Mouse (Mus musculus) kidney, adult 11 months (tissue): ENCODE measurements around the gene Amigo3.
A peak's percentile ranks its signal among the peaks of the same experiment; 100 is the strongest.

Experiments used
- DNase-seq: peaks from one replicate; pipeline ENCODE4 v3.0.0; 2022

Gene Amigo3

DNA sequence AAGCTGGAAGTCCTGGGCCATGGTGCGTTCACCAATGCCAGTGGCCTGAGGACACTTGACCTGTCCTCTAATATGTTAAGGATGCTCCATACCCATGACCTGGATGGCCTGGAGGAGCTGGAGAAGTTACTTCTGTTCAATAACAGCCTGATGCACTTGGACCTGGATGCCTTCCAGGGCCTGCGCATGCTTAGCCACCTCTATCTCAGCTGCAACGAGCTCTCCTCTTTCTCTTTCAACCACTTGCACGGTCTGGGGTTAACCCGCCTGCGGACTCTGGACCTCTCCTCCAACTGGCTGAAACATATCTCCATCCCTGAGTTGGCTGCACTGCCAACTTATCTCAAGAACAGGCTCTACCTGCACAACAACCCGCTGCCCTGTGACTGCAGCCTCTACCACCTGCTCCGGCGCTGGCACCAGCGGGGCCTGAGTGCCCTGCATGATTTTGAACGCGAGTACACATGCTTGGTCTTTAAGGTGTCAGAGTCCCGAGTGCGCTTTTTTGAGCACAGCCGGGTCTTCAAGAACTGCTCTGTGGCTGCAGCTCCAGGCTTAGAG is 786 bp downstream of the Amigo3 start:
- DNase-seq: no peak

DNA sequence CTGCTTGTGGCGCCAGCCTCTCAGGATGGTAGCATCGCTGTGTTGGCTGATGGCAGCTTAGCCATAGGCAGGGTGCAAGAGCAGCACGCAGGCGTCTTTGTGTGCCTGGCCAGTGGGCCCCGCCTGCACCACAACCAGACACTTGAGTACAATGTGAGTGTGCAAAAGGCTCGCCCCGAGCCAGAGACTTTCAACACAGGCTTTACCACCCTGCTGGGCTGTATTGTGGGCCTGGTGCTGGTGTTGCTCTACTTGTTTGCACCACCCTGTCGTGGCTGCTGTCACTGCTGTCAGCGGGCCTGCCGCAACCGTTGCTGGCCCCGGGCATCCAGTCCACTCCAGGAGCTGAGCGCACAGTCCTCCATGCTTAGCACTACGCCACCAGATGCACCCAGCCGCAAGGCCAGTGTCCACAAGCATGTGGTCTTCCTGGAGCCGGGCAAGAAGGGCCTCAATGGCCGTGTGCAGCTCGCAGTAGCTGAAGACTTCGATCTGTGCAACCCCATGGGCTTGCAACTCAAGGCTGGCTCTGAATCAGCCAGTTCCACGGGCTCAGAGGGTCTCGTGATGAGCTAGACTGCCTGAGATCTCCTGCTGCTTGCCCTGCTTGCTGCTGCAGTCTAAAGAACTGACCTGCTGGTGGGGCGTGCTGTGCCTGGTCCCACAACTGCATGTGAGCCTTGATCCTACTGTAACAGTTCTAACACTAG is 1.5 kb downstream of the Amigo3 start:
- no peak for DNase-seq

DNA sequence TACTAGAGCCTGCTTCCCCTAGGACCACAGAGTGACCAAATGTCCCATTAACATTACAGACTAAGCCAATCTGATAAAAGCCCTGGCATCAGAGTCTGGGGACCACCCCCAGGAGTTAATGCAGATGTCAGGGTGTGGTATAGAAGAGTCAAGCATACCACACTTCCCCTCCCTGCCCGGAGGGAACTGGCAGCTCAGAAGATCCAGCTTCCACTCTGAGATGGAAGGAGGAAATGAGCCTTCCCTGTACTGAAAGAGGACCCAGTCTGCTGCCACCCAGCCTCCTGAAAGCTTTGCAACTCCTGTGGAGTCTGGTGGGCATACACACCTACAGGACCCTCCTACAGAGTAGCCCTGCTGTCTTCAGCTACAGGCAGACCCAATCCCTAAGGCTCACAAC is 2.1 kb downstream of the Amigo3 start:
- DNase-seq: no peak

DNA sequence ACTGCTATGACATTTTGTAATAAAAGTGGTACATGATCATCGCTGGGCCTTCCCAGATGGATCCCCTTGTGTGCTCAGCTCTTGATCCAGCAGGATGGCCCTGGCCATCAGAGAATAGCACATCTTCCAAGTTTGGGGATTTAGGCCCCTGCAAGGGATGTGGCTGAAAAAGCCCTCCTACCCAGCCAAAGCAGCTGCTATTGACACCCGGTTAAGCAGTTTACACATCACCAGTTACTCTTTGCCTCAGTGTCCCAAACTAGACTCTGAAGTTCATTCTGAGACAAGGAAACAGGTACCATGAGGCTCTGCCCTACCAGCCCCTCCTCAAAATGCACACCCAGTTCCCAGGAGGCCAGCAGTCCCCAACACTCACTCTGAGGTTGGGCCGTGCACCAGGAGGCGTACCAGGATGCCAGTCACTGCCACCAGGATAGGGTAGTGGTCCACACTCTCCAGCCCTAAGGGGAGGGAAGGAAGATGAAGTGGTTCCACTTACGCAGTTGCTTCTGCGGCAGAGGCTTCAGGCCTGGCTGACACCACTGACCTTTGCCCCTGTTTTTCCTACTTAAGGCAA is 2.8 kb downstream of the Amigo3 start:
- no peak for DNase-seq

DNA sequence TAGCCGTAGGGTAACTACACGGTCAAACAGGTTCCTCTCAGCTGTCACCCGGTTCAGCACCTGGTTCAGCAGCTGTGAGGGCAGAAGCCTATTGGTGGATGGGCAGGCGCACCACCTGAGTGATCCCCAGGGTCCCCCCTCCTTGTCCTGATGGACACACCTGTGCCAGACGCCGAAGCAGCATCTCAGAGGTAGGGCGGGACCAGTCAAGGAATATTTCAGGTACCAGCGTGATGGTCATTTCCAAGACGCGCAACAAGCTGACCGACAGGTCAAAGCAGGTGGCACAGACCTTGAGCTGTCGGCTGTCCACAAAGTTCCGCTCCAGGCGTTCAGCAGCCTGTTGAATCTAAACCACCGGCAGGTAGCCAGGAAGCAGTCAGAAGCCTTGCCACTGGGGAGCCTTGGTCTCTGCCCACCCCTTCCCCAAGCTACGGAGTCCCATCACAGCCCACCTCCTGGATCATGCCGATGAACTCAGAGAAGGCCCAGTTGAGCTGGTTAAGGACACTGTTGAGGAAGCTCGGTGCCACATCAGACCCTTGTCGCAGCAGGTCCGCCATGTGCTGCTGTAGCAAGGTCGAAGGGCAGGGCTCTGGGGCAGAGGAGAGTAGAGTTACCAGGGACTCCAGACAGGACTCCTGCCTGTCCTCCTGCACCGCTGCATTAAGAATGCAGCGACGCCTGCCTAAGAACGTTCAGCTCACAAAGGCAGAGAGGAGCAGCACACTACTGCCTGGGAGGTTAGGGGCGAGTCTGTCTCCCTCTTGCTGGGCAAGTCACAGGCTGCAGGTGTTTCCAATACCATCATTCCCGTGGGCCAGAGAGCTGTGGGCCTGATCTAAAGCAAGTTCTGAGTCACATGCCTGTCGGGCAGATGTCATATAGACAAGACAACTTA is 3.7 kb downstream of the Amigo3 start:
- DNase-seq: no peak

DNA sequence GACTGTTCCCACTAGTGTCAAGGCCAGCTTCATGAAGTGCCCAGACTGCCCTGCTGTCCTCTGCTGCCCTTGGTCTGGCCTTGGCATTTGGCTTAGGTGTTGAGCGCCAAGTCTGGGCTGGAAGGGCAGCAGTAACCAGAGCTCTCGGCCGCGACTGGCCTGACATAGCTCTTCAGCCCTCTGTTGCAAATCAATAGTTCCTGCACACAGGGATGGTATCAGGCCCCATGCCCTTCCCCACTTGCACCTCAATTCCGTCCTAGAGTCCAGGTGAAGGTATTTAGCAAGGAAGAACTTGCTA is 4.3 kb downstream of the Amigo3 start:
- no peak for DNase-seq

DNA sequence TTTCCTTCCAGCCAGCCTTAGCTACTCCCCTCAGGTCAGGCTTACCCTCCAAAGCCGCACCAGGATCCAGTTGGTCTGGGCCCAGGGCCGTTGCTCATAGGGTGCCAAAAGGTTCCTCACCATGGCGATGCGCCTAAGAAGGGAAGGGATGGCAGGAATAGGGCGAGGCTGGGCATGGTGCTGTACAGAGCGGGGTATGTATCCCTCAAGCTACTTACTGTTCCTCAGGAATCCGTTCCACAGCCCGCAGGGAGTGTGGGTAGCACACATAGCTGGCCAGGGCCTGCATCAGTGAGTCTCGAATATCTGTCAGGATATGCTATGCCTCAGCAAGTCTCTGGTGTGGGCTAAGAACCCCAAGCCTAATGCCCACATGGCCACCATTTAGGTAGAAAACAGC is 5.3 kb downstream of the Amigo3 start:
- no peak for DNase-seq

DNA sequence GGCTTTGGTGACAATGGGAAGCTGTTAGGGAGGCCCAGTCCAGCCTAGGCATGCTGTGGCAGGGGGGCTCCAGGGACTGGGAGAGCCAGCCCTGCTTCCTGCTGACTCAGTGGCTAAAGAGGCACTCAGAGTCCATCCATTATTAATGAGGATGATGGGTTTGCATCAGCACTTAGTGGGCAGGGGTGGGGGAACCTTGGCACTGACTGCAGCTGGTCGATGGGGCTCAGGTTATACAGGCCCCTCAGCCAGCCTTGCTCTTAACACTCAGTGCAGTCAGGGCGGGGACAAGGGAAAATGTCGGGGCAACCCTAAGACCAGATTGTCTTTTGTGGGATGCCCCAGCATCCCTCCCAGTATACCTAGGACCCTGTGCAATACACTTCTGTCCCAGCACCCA is 9.2 kb downstream of the Amigo3 start:
- DNase-seq: no peak

DNA sequence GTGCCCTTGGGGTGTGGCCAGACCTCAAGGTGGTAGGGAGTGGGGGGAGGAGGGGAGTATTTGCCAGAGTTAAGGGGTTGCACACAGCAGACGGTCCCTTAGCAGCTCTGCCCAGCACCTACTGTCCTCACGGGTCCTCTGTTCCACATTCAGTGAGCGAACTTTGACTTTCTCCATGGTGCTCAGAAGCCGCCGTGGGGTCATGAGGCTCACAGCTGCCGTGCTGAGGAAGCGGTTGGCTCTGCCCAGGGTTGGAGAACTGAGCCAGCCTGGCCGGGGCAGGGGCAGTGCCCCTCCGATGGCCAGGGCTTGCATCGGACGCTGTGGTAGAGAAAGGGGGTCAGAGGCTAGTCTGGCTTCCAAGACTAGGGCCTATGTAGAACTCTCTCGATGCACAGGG is 10.4 kb downstream of the Amigo3 start:
- no peak for DNase-seq

DNA sequence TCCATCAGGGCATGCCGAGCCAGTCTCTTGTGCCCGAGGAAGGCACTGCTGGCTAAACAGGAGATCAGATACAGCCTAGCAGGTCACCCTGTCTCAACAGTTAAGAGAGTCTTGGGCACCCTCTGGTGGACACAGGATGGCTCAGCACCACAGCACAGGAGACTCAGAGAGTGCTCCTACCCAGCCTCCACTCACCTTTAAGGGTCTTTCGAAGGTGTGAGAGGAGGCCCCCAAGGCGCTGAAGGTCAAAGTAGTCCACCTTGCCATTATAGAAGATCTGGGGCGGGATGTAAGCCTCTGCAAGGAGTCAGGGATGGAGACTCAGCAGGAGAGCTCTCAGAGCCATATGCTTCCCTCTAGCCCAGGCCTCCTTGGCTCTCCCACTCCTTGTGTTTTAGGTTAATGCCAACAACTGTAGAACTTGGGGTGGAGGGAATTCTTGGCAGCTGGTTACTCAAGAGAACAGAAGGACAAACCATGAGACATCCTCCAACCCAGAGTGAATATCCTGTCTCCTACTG is 12.6 kb downstream of the Amigo3 start:
- no peak for DNase-seq

DNA sequence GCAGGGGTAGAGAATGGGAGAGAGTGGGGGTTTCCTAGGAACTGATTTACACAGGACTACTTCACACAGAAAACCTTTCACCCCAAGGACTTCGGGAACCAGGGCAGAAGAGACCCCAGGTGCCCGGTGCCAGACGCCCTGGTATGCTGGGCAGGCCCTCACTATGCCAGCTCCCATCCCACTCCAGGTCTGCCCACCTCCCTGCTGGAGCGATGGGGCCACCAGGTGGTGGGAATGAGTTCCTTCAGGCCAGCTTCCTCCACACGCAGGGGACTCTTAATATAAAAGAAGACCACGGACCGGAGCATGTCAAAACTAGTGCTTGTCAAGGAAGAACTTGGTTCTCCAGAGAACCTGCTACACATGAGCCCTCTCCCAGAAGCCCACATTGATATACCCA is 14.2 kb downstream of the Amigo3 start:
- DNase-seq: no peak

DNA sequence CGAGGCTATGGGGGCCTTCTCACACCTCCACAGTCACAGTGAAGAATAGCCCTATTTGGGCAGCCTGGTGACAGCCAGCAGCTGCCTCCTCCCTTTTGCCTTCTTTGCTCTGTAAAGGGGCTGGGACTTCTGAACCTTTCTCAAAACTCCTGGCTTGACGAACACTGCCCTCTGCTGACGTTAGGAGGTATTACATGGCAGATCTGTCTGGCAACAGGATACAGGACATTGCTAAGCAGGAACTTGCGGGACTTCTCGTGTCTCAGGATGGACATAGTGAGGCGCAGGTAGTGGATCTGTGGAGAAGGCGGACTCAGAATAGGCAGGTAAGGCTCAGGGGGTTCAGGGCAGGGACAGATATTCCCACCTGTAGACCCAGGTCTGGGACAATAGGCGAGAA is 14.9 kb downstream of the Amigo3 start:
- peak; percentile 73 for DNase-seq

DNA sequence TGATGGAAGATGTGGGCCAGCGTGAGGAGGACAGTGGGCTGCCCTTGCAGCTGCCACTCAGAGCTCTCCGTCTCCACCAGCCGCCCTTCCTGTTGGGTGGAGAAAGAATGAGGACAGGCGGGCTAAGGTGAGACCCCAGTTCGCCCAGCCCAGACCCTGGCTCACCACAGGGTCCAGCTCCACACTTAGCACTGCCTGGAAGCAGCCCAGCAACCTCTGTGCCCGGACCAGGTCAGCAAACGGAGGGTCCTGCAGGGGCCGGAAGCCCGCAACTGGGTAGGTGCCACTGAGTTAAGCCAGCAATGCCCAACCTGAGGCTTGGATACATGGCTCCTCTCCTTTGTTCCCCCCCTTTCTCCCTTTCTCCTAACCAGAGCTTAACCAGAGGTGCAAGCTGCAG is 16.0 kb downstream of the Amigo3 start:
- no peak for DNase-seq

DNA sequence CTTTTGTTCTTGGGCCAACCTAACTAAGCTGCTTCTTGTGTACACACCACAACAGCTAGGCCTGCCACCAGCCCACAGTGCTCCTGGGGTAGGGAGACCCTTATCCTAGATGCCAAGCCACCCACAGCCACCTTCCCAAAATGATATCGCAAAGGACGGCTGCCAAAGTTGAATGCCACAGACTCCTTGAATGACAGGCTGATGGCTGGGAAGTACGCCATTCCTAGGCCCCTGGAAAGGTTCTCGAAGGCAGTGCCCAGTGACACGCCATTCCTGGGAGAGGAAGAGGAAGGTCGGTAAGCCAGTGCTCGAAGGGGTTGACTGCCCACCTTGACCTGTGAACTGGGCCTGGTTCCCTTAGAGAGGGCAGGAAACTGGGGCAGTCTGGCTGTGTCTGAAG is 16.6 kb downstream of the Amigo3 start:
- no peak for DNase-seq

DNA sequence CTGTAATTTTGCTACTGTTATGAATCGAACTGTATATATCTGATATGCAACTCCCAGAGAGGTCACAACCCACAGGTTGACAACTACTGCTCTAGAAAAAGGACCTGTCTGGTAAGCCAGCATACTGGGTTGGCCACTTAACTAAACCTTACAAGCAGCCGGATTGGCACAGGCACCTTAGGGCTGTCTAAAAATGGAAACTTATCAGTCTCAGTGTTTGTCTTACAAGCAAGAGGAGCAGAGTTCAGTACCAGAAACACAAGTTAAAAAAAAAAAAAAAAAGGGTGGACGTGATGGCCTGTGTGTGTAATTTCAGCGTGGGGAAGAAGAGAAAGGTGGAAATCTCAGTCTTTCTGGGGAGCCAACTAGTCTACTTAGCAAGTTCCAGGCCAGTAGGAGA is 18.8 kb downstream of the Amigo3 start:
- DNase-seq: no peak

DNA sequence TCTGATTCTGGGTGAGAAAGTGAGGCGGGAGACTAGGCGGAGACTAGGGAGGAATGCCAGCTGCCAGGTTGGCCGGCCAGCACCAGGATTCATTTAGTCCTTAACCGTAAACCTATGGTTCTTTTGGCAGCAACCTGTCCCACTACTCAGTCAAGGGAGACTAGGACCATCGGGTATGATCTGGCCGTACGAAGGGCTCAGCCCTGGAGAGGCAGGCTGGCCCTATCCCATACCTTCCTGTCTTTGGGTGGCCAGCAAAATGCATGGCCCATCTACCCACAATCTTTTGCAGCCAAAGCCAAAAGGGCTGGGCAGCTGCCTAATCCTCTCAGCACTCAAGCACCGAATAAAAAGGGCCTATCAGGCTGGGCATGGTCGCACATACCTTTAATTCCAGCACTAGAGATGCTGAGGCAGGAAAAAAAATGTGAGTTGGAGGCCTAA is 19.5 kb downstream of the Amigo3 start:
- no peak for DNase-seq

DNA sequence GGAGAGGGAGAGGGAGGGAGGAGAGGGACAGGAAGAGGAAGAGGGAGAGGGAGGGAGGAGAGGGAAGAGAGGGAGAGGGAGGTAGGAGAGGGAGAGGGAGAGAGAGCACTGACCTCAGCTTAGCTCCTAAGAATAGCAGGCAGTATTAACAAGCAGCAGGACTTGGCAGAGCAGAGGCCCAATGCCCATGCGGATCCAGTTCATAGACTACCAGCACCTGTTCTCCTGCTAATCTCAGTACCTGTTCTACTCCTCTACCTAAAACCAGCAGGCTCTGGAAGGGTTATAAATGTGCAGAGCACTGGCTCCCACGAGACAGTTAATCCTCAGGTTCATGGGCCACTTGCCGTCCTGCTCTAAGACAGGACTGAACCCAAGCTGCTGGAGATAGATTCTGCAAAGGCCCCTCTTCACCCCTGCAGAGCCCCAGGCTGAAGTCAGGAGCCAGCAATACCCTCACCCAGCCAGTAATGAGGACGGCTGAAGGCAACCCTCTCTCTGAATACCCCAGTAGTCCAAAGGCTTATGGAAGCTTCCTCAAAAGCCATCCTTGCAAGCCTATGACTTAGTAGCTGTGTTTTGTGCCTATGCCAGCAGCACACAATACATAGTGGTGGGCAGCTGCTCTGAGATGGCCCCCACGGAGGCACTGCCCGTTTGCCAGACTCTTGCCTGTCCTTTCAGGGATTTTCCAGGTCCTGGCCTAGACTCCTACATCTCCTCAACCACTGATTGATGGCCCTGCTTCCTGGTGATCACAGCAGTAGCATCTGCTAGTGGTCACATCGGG is 20.4 kb downstream of the Amigo3 start:
- DNase-seq: peak; percentile 25

DNA sequence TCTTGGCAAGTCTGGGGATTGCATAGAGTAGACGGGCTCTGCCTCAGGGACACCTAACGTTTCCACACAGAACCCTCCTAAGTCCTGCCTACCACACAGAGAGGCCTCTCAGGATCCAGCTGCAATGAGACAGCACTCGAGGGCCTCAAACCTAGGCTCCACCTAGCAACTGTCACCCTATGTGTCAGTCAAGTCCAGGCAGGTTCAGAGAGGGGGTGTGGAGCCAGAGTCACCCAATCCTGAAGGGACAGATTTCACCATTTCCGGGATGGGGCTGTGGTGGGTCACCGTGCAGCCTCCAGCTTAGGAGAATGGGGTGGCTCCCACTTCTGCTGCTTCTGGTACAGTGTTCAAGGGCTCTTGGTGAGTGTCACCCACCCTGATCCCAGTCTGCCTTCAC is 27.2 kb downstream of the Amigo3 start, which contains the start of gene Mst1:
Mst1 (plus strand) TSS at position 269 of the 400 bp plus-strand sequence.
- no peak for DNase-seq

DNA sequence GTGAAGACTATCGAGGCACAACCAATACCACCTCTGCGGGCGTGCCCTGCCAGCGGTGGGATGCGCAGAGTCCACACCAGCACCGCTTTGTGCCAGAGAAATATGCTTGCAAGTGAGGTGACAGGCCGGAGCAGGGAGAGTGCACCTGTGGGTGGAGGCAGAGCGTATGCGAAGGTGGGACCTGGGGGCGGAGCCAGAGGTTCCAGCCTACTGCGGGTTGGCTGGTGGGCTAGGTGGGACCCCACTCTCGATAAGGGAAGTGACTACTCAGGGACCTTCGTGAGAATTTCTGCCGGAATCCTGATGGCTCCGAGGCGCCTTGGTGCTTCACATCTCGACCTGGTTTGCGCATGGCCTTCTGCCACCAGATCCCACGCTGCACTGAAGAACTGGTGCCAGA is 29.6 kb downstream of the Amigo3 start:
- peak; percentile 19 for DNase-seq

DNA sequence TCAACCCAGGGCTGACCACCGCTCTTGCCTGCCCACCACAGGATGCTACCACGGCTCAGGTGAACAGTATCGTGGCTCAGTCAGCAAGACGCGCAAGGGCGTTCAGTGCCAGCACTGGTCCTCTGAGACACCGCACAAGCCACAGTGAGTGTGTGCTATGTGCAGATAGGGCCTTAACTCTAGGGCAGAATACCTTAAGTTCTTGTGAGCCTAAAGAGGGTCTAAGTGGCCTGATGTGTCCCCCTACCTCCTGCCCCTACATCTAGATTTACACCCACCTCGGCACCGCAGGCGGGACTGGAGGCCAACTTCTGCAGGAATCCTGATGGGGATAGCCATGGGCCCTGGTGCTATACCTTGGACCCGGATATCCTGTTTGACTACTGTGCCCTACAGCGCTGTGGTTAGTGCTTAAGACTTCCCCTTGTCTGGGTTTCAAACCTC is 30.1 kb downstream of the Amigo3 start, which contains the start of gene Rnf123:
Rnf123 (minus strand) TSS at position 359 of the 444 bp plus-strand sequence.
- DNase-seq: no peak

DNA sequence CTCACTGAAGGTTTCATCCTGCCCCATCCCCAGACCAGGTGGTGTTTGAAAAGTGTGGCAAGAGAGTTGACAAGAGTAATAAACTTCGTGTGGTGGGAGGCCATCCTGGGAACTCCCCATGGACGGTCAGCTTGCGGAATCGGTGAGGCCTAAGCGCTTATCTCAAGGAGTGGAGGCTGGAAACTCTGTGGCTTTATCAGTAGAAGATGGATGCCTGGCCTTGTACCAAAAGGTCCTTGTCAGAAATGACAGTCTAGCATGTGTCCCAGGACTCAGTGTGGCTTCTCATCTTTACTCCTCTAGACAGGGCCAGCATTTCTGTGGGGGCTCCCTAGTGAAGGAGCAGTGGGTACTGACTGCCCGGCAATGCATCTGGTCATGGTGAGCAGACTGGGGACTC is 30.6 kb downstream of the Amigo3 start:
- no peak for DNase-seq

DNA sequence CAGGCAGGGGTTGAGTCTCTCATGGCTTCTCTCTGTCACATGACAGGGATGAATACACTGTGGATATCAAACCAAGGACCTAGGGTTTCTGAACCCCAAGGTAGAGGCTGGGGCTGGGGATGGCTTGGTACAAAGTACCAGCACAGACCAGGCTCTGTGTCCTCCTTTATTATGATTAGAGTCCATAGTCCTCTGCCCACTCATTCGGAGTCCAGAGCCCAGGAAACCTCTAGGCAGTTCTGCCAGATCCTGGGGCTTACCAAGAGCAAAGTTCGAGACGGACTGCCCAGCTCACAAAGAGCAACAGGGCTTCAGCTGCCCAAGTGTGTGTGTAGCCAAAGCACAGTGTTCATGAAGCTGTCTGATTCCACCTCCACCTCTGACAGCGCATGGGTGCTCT is 32.3 kb downstream of the Amigo3 start:
- DNase-seq: peak; percentile 74
